Mouse (Mus musculus) neural tube, embryonic 11.5 days (tissue): ENCODE data around the gene Mrps16. TPM values are rescaled to one million over a fixed set of nuclear protein-coding genes. Genes with fewer than 3 reads are reported as not detected.

Source experiments
- ATAC-seq: fragments of 200-750 bp; cut with Nextera tagmentation; 2 replicates; pipeline ENCODE4 v1.8.0; 2017; ENCODE audit warnings: moderate number of reproducible peaks, mild to moderate bottlenecking, moderate TSS enrichment, moderate library complexity; ENCODE audit not compliant: insufficient read depth, low FRiP score, low TSS enrichment
- DNase-seq: peaks from one replicate; pipeline ENCODE4 v3.0.0-alpha.2; 2015; ENCODE audit warnings: low spot score
- H3K27ac ChIP-seq: fragments of 300-500 bp; sonication (generic); 2 replicates; pipeline ENCODE4 v1.5.1; 2014; ENCODE audit warnings: low read depth, mild to moderate bottlenecking, low read length
- H3K27me3 ChIP-seq: fragments of 300-500 bp; sonication (generic); 2 replicates; pipeline ENCODE4 v1.6.1; 2014; ENCODE audit warnings: mild to moderate bottlenecking, low read length, mixed read lengths; ENCODE audit not compliant: control insufficient read depth, insufficient read depth
- H3K36me3 ChIP-seq: fragments of 300-500 bp; sonication (generic); 2 replicates; pipeline ENCODE4 v1.6.1; 2014; ENCODE audit warnings: mild to moderate bottlenecking, low read length, moderate library complexity, mixed read lengths; ENCODE audit not compliant: control insufficient read depth, insufficient read depth
- H3K4me1 ChIP-seq: fragments of 300-500 bp; sonication (generic); 2 replicates; pipeline ENCODE4 v1.6.1; 2014; ENCODE audit warnings: low read length, mixed read lengths; ENCODE audit not compliant: control insufficient read depth, insufficient read depth
- H3K4me2 ChIP-seq: fragments of 300-500 bp; sonication (generic); 2 replicates; pipeline ENCODE4 v1.6.1; 2014; ENCODE audit warnings: low read depth, mild to moderate bottlenecking, moderate library complexity
- H3K4me3 ChIP-seq: fragments of 300-500 bp; sonication (generic); 2 replicates; pipeline ENCODE4 v1.5.1; 2014; ENCODE audit warnings: low read depth, low read length
- H3K9ac ChIP-seq: fragments of 300-500 bp; sonication (generic); 2 replicates; pipeline ENCODE4 v1.6.1; 2014; ENCODE audit warnings: mild to moderate bottlenecking, low read length
- H3K9me3 ChIP-seq: fragments of 300-500 bp; sonication (generic); 2 replicates; pipeline ENCODE4 v1.6.1; 2016; ENCODE audit warnings: low read length; ENCODE audit not compliant: control insufficient read depth
- WGBS: fragments of 180-500 bp; shearing (Covaris S2); extraction: QIAGEN DNeasy Blood & Tissue Kit; methylation state at CpG from one replicate; pipeline ENCODE4 v1.1.7; 2014; 5-methylcytosine and 5-hydroxymethylcytosine counted together
- polyA plus RNA-seq: library from polyadenylated mRNA; unstranded; fragments of >200 nt; fragmentation: Nextera tagmentation; extraction: Ambion mirVana; gene quantifications from 2 replicates; pipeline ENCODE4 v1.2.1, GENCODE M21; 2014

The Mrps16 gene
- polyA plus RNA-seq = 75.0 and 75.6 TPM in 2 replicates

GRCm38 (mm10) chr14:20393205-20393913, at the start of gene Mrps16:
Gene Mrps16, minus strand, starts transcription at chr14:20393634.
- ATAC-seq (peak; percentile 94), DNase-seq (peak; percentile 98)
- Histone ChIP-seq H3K27me3 (no peaks in the 10 kb centered on the region), H3K4me2 (peak within 1 kb of the TSS; percentile 53), H3K9me3 (no peaks in the 10 kb centered on the region), H3K27ac (peak within 1 kb of the TSS; percentile 75), H3K36me3 (no peaks in the 10 kb centered on the region), H3K9ac (peak within 1 kb of the TSS; percentile 86), H3K4me3 (peak within 1 kb of the TSS; percentile 69), H3K4me1 (0 out of 2 replicates have a peak, but pooled peaks cover 3% of the 10 kb centered on the region)
- under 1% methylated on average over 66 of the region's 68 CpGs for WGBS

- Histone ChIP-seq H3K4me1 (no peaks in the 10 kb centered on the region), H3K36me3 (no peaks in the 10 kb centered on the region), H3K9me3 (no peaks in the 10 kb centered on the region), H3K27ac (no peak overlapping the region), H3K27me3 (no peaks in the 10 kb centered on the region), H3K9ac (no peak overlapping the region), H3K4me3 (no peak overlapping the region), H3K4me2 (no peak overlapping the region)
- no peak for DNase-seq
- ATAC-seq = no peak
- 80% methylated on average over 17 of the region's 17 CpGs for WGBS
Observed at GRCm38 (mm10) chr14:20442252-20442651, 48.8 kb upstream of the Mrps16 start.

GRCm38 (mm10) chr14:20436976-20437375, 43.5 kb upstream of the Mrps16 start:
- no peaks in the 10 kb centered on the region for H3K4me1 ChIP-seq
- WGBS = 75% methylated on average over 6 of the region's 6 CpGs
- H3K9ac ChIP-seq = no peak overlapping the region
- H3K9me3 ChIP-seq = no peaks in the 10 kb centered on the region
- no peak overlapping the region for H3K4me3 ChIP-seq
- ATAC-seq (no peak), DNase-seq (no peak)
- no peaks in the 10 kb centered on the region for H3K36me3 ChIP-seq
- H3K4me2 ChIP-seq = no peak overlapping the region
- no peak overlapping the region for H3K27ac ChIP-seq
- no peaks in the 10 kb centered on the region for H3K27me3 ChIP-seq

GRCm38 (mm10) chr14:20432420-20432819, 39.0 kb upstream of the Mrps16 start:
- no peak overlapping the region for H3K4me2 ChIP-seq

GRCm38 (mm10) chr14:20431726-20432125, 38.3 kb upstream of the Mrps16 start:
- Histone ChIP-seq H3K36me3 (no peaks in the 10 kb centered on the region), H3K27ac (no peak overlapping the region), H3K9me3 (no peaks in the 10 kb centered on the region), H3K4me3 (no peak overlapping the region), H3K9ac (no peak overlapping the region), H3K4me1 (no peaks in the 10 kb centered on the region), H3K27me3 (no peaks in the 10 kb centered on the region), H3K4me2 (no peak overlapping the region)
- WGBS = 86% methylated on average over 6 of the region's 6 CpGs
- DNase-seq = no peak
- no peak for ATAC-seq

More at GRCm38 (mm10) chr14:20432420-20432819, 39.0 kb upstream of the Mrps16 start:
- no peak overlapping the region for H3K27ac ChIP-seq
- H3K9ac ChIP-seq = no peak overlapping the region
- no peak overlapping the region for H3K4me3 ChIP-seq
- H3K27me3 ChIP-seq = no peaks in the 10 kb centered on the region
- H3K36me3 ChIP-seq = no peaks in the 10 kb centered on the region
- ATAC-seq = no peak
- WGBS = 85% methylated on average over 4 of the region's 4 CpGs
- no peaks in the 10 kb centered on the region for H3K4me1 ChIP-seq
- H3K9me3 ChIP-seq = no peaks in the 10 kb centered on the region
- DNase-seq = no peak

GRCm38 (mm10) chr14:20429833-20430232, 36.4 kb upstream of the Mrps16 start:
- Histone ChIP-seq H3K9ac (no peak overlapping the region), H3K9me3 (no peaks in the 10 kb centered on the region), H3K27me3 (no peaks in the 10 kb centered on the region), H3K4me1 (no peaks in the 10 kb centered on the region), H3K36me3 (no peaks in the 10 kb centered on the region), H3K4me2 (no peak overlapping the region), H3K4me3 (no peak overlapping the region), H3K27ac (no peak overlapping the region)
- DNase-seq = no peak
- 69% methylated on average over 1 of the region's 1 CpGs for WGBS
- no peak for ATAC-seq

- no peaks in the 10 kb centered on the region for H3K9me3 ChIP-seq
- no peaks in the 10 kb centered on the region for H3K4me1 ChIP-seq
- no peak overlapping the region for H3K27ac ChIP-seq
- H3K9ac ChIP-seq = no peak overlapping the region
- no peaks in the 10 kb centered on the region for H3K36me3 ChIP-seq
- H3K4me2 ChIP-seq = no peak overlapping the region
- H3K27me3 ChIP-seq = no peaks in the 10 kb centered on the region
- DNase-seq (no peak), ATAC-seq (no peak)
- no peak overlapping the region for H3K4me3 ChIP-seq
- 41% methylated on average over 1 of the region's 1 CpGs for WGBS
Observed at GRCm38 (mm10) chr14:20428593-20428992, 35.2 kb upstream of the Mrps16 start.

- Histone ChIP-seq H3K4me1 (no peaks in the 10 kb centered on the region), H3K4me3 (no peak overlapping the region), H3K9ac (no peak overlapping the region), H3K27ac (no peak overlapping the region), H3K4me2 (no peak overlapping the region), H3K9me3 (no peaks in the 10 kb centered on the region), H3K36me3 (no peaks in the 10 kb centered on the region), H3K27me3 (no peaks in the 10 kb centered on the region)
- ATAC-seq (no peak), DNase-seq (no peak)
- WGBS = 94% methylated on average over 6 of the region's 6 CpGs
Observed at GRCm38 (mm10) chr14:20423046-20423445, 29.6 kb upstream of the Mrps16 start.

- no peaks in the 10 kb centered on the region for H3K4me1 ChIP-seq
- DNase-seq (no peak), ATAC-seq (no peak)
- no peaks in the 10 kb centered on the region for H3K9me3 ChIP-seq
- no peak overlapping the region for H3K4me3 ChIP-seq
- H3K4me2 ChIP-seq = no peak overlapping the region
- 82% methylated on average over 7 of the region's 7 CpGs for WGBS
- H3K27me3 ChIP-seq = no peaks in the 10 kb centered on the region
- H3K36me3 ChIP-seq = no peaks in the 10 kb centered on the region
- H3K27ac ChIP-seq = no peak overlapping the region
- H3K9ac ChIP-seq = no peak overlapping the region
Observed at GRCm38 (mm10) chr14:20422257-20422656, 28.8 kb upstream of the Mrps16 start.
